Mouse (Mus musculus) lung, adult 2 months (tissue): ENCODE measurements around the gene Senp6.
"Not testable (repeated sequence)": the region's sequence is repeated elsewhere in the genome, so short reads cannot be mapped to it uniquely, and the experiment has no call there.

Source experiments
- CTCF ChIP-seq: fragments of 200-500 bp; IDR thresholded peaks from 2 replicates; pipeline ENCODE4 v1.5.1; 2011; ENCODE audit warnings: mild to moderate bottlenecking, low read length, control low read depth; ENCODE audit not compliant: insufficient read depth
- POLR2A ChIP-seq: fragments of 200-500 bp; IDR thresholded peaks from 2 replicates; pipeline ENCODE4 v1.6.1; 2011; ENCODE audit warnings: low read depth, mild to moderate bottlenecking, control low read depth, low read length, borderline replicate concordance; ENCODE audit errors: extremely low read depth

GRCm38 (mm10) chr9:80025347-80025746 lies 41.4 kb upstream of the Senp6 start:
- not testable (repeated sequence) for TF ChIP-seq CTCF, POLR2A
